9 mouse cellular contexts compared by ENCODE assay signal in genomic region chr3:145684604-145685441, GRCm38 (mm10). TPM values are rescaled to one million over a fixed set of nuclear protein-coding genes. Genes with fewer than 3 reads are reported as not detected.
DNase-seq lines count a peak whose midpoint lies in the region; ATAC-seq and TF ChIP-seq lines count a peak whose summit lies in the region.
"Had no signal": no experiment of that assay in that cellular context is flagged by ENCODE, and none has a peak within 500 bp of the region (broad histone marks: within the 10 kb centered on the region; RNA-seq: fewer than 3 reads in every experiment).

No protein-coding gene starts in this region.

- no peaks in the 10 kb centered on the region for H3K36me3 ChIP-seq in liver, embryonic 11.5 days (ENCODE audit: control insufficient read depth, insufficient read depth, low read length)
- H3K36me3 ChIP-seq in thymus, adult 2 months (ENCODE audit: control insufficient read depth, insufficient read depth, low read length), result no peaks in the 10 kb centered on the region

- no peak overlapping the region for H3K9ac ChIP-seq in liver, embryonic 11.5 days (ENCODE audit: low read depth, low read length)

- no peak overlapping the region for H3K27ac ChIP-seq in liver, embryonic 11.5 days (ENCODE audit: low read depth, low read length)
- H3K27ac ChIP-seq in thymus, adult 2 months (ENCODE audit: control insufficient read depth, insufficient read depth, low read length), result no peak overlapping the region

- peaks cover 9% of the 10 kb centered on the region; the same call in 1 of the 2 replicates for H3K4me1 ChIP-seq in liver, embryonic 11.5 days (replicated peaks; ENCODE audit: control insufficient read depth, insufficient read depth, low read length)
- no peaks in the 10 kb centered on the region for H3K4me1 ChIP-seq in thymus, adult 2 months (replicated peaks; ENCODE audit: control insufficient read depth, insufficient read depth, low read length)

- H3K9me3 ChIP-seq in liver, embryonic 11.5 days (ENCODE audit: control insufficient read depth, low read length), result no peaks in the 10 kb centered on the region

- intact Hi-C loops in gastrocnemius, postnatal 14 days (cut with DNase I; ENCODE audit: low total_unique reads), result no loop called here

- peak; percentile 53 for ATAC-seq in liver, embryonic 11.5 days (replicated peaks; ENCODE audit: low FRiP score)

- H3K27me3 ChIP-seq in liver, embryonic 11.5 days (replicated peaks; ENCODE audit: control insufficient read depth, insufficient read depth, low read length), result no peaks in the 10 kb centered on the region
- no peaks in the 10 kb centered on the region for H3K27me3 ChIP-seq in thymus, adult 2 months (ENCODE audit: control insufficient read depth, insufficient read depth, low read length)

- peak; percentile 23 for DNase-seq in urinary bladder, postnatal 25 days (ENCODE audit: low spot score)
- DNase-seq in urinary bladder, postnatal 10 days (ENCODE audit: low spot score), result no peak
- DNase-seq in gastrocnemius, postnatal 14 days, result peak; percentile 59
- DNase-seq in liver, embryonic 11.5 days (ENCODE audit: low spot score), result no peak
- no peak for DNase-seq in thymus, adult 2 months
- DNase-seq in cerebellum, adult 11 months, result no peak
- no peak for DNase-seq in cerebellum, postnatal 4 days (ENCODE audit: low spot score in 2 of 2)
- DNase-seq in right cerebral cortex, postnatal 14 days, result no peak
- DNase-seq: adrenal gland, adult 8-10 months had no signal

- no peak for TF ChIP-seq POLR2A in thymus, adult 2 months (IDR thresholded peaks at IDR 0.05; ENCODE audit: control insufficient read depth, extremely low read depth, insufficient read depth, low read length, poor library complexity)

- WGBS in liver, embryonic 11.5 days, result 36% methylated on average over 19 of the region's 19 CpGs
- WGBS in thymus, adult 2 months, result 75% methylated on average over 19 of the region's 19 CpGs

- no peak overlapping the region for H3K4me2 ChIP-seq in liver, embryonic 11.5 days

- H3K4me3 ChIP-seq in liver, embryonic 11.5 days (ENCODE audit: low read depth, low read length), result no peak overlapping the region
- no peak overlapping the region for H3K4me3 ChIP-seq in thymus, adult 2 months (ENCODE audit: control insufficient read depth, insufficient read depth, low read length)

- TF ChIP-seq CTCF in thymus, adult 2 months (IDR thresholded peaks at IDR 0.05; ENCODE audit: borderline replicate concordance, control insufficient read depth, extremely low read depth, insufficient read depth, low read length, poor library complexity), result no peak

RNA-seq across cellular contexts. Expression of gene Ccn1, which starts 35.0 kb away (rescaled TPM):
- 10 to 100 TPM; 20.4 to 28.2 TPM for total RNA-seq in gastrocnemius, postnatal 14 days (2021)
- polyA plus RNA-seq in liver, embryonic 11.5 days (2014; fragmentation: Nextera tagmentation; extraction: Ambion mirVana), result 14.2 and 16.4 TPM in 2 replicates
- 5.8 and 8.1 TPM in 2 replicates for polyA plus RNA-seq in thymus, adult 2 months (2012; rRNA removed)

Comparison
In these comparisons a context has a peak if more than half of its experiments do, and no peak if none do; other contexts are left out.
1. DNase-seq: peak in urinary bladder, postnatal 25 days (single experiment) and gastrocnemius, postnatal 14 days (single experiment); none in urinary bladder, postnatal 10 days (single experiment), liver, embryonic 11.5 days (single experiment), thymus, adult 2 months (single experiment), cerebellum, adult 11 months (single experiment), cerebellum, postnatal 4 days (0 of 2) and right cerebral cortex, postnatal 14 days (single experiment).